Mouse (Mus musculus) thymus, adult 2 months (tissue): ENCODE results near the gene Tmem138. TPM values are rescaled to one million over a fixed set of nuclear protein-coding genes. Genes with fewer than 3 reads are reported as not detected.
"Not testable (repeated sequence)": the region's sequence is repeated elsewhere in the genome, so short reads cannot be mapped to it uniquely, and the experiment has no call there.

Source experiments
- DNase-seq: peaks from one replicate; pipeline ENCODE4 v3.0.0; 2021
- H3K27ac ChIP-seq: fragments of 200-500 bp; 2 replicates; pipeline ENCODE4 v1.5.1; 2012; ENCODE audit warnings: low read length, control low read depth; ENCODE audit not compliant: control insufficient read depth, insufficient read depth
- H3K27me3 ChIP-seq: fragments of 200-500 bp; 2 replicates; pipeline ENCODE4 v1.6.1; 2012; ENCODE audit warnings: mild to moderate bottlenecking, low read length, moderate library complexity, mixed read lengths; ENCODE audit not compliant: control insufficient read depth, insufficient read depth
- H3K36me3 ChIP-seq: fragments of 200-500 bp; 2 replicates; pipeline ENCODE4 v1.6.1; 2012; ENCODE audit warnings: mild to moderate bottlenecking, low read length, moderate library complexity; ENCODE audit not compliant: control insufficient read depth, insufficient read depth
- H3K4me1 ChIP-seq: fragments of 200-500 bp; replicated peaks from 2 replicates; pipeline ENCODE4 v1.6.1; 2012; ENCODE audit warnings: low read length; ENCODE audit not compliant: control insufficient read depth, insufficient read depth
- H3K4me3 ChIP-seq: fragments of 200-500 bp; 2 replicates; pipeline ENCODE4 v1.5.1; 2012; ENCODE audit warnings: mild to moderate bottlenecking, low read length, control low read depth, moderate library complexity; ENCODE audit not compliant: control insufficient read depth, insufficient read depth
- CTCF ChIP-seq: fragments of 200-500 bp; IDR thresholded peaks from 2 replicates; pipeline ENCODE4 v1.5.1; 2012; ENCODE audit warnings: mild to moderate bottlenecking, control low read depth, low read length, moderate library complexity, borderline replicate concordance; ENCODE audit not compliant: control insufficient read depth, poor library complexity, insufficient read depth; ENCODE audit errors: extremely low read depth
- POLR2A ChIP-seq: fragments of 200-500 bp; IDR thresholded peaks from 2 replicates; pipeline ENCODE4 v1.6.1; 2012; ENCODE audit warnings: mild to moderate bottlenecking, low read length, control low read depth, moderate library complexity; ENCODE audit not compliant: control insufficient read depth, poor library complexity, insufficient read depth; ENCODE audit errors: extremely low read depth
- WGBS: fragments of 180-500 bp; shearing (Covaris S2); methylation state at CpG from one replicate; pipeline ENCODE4 v1.1.7; 2018; 5-methylcytosine and 5-hydroxymethylcytosine counted together
- polyA plus RNA-seq: library from polyadenylated mRNA; depleted of rRNA; stranded (reverse); fragments of >200 nt; gene quantifications from 2 replicates; pipeline ENCODE4 v1.2.3, GENCODE M21; 2012

The Tmem138 gene
- polyA plus RNA-seq, 1 experiment, result 20.6 TPM

GRCm38 (mm10) chr19:10560108-10560507, 17.1 kb downstream of the Tmem138 start:
- DNase-seq, result no peak
- Histone ChIP-seq H3K27ac (no peak overlapping the region), H3K36me3 (no peaks in the 10 kb centered on the region), H3K4me1 (peaks cover 6% of the 10 kb centered on the region), H3K27me3 (no peaks in the 10 kb centered on the region), H3K4me3 (no peak overlapping the region)
- TF ChIP-seq POLR2A (no peak), CTCF (no peak)
- 70% methylated on average over 5 of the region's 5 CpGs for WGBS

GRCm38 (mm10) chr19:10557837-10558375, 19.3 kb downstream of the Tmem138 start:
- H3K27ac ChIP-seq, H3K27me3 ChIP-seq, H3K4me3 ChIP-seq, H3K4me1 ChIP-seq, H3K36me3 ChIP-seq, DNase-seq: not testable (repeated sequence)
- whole genome bisulfite sequencing, result 82% methylated on average over 4 of the region's 4 CpGs

GRCm38 (mm10) chr19:10557430-10557829, 19.7 kb downstream of the Tmem138 start:
- no peak for DNase-seq
- H3K4me3 ChIP-seq, result no peak overlapping the region
- WGBS, result 94% methylated on average over 2 of the region's 2 CpGs

GRCm38 (mm10) chr19:10557001-10557400, 20.2 kb downstream of the Tmem138 start:
- H3K36me3 ChIP-seq, result no peaks in the 10 kb centered on the region
- H3K4me1 ChIP-seq, result peaks cover 6% of the 10 kb centered on the region
- no peak overlapping the region for H3K27ac ChIP-seq
- H3K27me3 ChIP-seq, result no peaks in the 10 kb centered on the region
- no peak for DNase-seq
- TF ChIP-seq CTCF, result no peak
- no peak for TF ChIP-seq POLR2A
- WGBS, result 84% methylated on average over 2 of the region's 2 CpGs
- no peak overlapping the region for H3K4me3 ChIP-seq

More at GRCm38 (mm10) chr19:10557430-10557829, 19.7 kb downstream of the Tmem138 start:
- TF ChIP-seq CTCF (no peak), POLR2A (no peak)
- Histone ChIP-seq H3K27ac (no peak overlapping the region), H3K27me3 (no peaks in the 10 kb centered on the region), H3K4me1 (peaks cover 6% of the 10 kb centered on the region), H3K36me3 (no peaks in the 10 kb centered on the region)

GRCm38 (mm10) chr19:10555624-10556510, 21.3 kb downstream of the Tmem138 start, which contains the start of gene Tmem216:
Gene Tmem216, minus strand, starts transcription at chr19:10556238.
- H3K36me3 ChIP-seq, result no peaks in the 10 kb centered on the region
- peak; percentile 89 for DNase-seq
- peak within 1 kb of the TSS; percentile 71 for H3K27ac ChIP-seq
- peak within 1 kb of the TSS; percentile 74 for H3K4me3 ChIP-seq
- no peaks in the 10 kb centered on the region for H3K27me3 ChIP-seq
- peaks cover 6% of the 10 kb centered on the region for H3K4me1 ChIP-seq
- TF ChIP-seq CTCF, result 0 out of 2 replicates have a peak, but pooled peaks have one; percentile 2
- TF ChIP-seq POLR2A, result peak; percentile 74; the same call in 1 of the 2 replicates
- WGBS, result 3% methylated on average over 43 of the region's 43 CpGs

GRCm38 (mm10) chr19:10539454-10539853, 37.7 kb downstream of the Tmem138 start:
- Histone ChIP-seq H3K4me1 (no peaks in the 10 kb centered on the region), H3K36me3 (peaks cover 98% of the 10 kb centered on the region), H3K27me3 (no peaks in the 10 kb centered on the region), H3K27ac (no peak overlapping the region), H3K4me3 (no peak overlapping the region)
- TF ChIP-seq POLR2A, result no peak
- TF ChIP-seq CTCF, result no peak
- WGBS, result 98% methylated on average over 5 of the region's 5 CpGs
- no peak for DNase-seq
